Mouse (Mus musculus) ovary, postnatal 36 days (tissue): ENCODE measurements around the gene Olfr1141.

Experiments used
- DNase-seq: peaks from one replicate; pipeline ENCODE4 v3.0.0; 2022; ENCODE audit warnings: low spot score, mixed read lengths

Olfr1141 gene

DNA sequence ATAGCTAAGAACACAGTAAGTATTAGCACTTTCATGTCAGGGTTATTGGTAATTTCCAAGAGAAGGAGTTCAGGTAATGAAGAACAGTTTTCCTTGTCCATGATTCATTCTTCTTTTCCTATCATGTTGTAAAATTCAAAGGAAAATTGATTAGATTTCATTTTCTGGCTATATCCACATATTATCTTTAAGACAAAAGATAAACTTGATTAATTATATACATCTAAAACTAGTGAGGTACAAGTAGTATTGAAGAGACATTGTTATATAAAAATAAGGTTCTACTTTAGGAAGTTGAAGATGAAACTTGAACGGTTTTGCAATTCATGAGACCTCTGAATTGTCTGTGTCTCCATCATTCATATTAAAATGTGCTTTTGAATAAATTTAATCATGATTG is at the start of gene Olfr1141:
Gene Olfr1141, minus strand, starts transcription at position 101 of the 400 bp plus-strand sequence.
- DNase-seq = no peak

DNA sequence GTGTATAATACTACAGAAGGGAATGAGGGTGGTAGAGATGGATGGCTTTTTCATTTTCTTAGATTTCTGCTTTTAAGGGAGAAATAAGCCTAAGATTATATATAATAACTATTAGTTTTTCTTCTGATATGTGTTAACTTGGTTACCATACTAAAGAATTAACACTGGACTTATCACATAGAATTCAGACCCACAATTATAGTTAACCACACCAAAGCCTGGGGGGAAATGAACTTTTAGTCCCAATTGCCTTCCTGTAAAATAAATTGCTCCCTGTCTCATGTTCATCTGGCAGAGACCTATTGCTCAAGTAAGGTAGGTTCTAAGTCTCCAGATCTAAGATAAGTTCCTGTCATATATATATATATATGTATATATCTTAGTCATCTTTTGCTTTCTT is 46.5 kb upstream of the Olfr1141 start, which contains the start of gene Olfr1143:
Gene Olfr1143, plus strand, starts transcription at position 301 of the 400 bp plus-strand sequence.
- DNase-seq = no peak

DNA sequence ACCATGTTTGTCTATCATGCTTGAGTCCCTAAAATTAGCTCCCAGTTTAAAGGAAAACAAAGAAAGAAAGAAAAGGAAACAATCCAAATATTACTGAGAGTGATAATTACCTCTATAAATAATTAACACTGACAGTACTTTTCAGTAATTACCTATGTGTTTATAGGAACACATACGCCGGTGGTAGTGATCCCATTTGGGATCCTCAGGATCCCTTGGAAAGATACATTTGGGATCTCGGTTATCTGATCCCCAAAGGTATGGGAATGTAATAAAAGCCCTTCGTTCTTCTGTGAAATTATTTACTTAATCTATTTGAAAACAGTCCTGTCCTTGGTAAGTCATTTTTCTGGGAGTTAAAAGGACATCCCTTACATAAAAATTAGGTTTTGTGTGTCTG is 25.4 kb upstream of the Olfr1141 start, which contains the start of gene Olfr152:
Gene Olfr152, plus strand, starts transcription at position 301 of the 400 bp plus-strand sequence.
- no peak for DNase-seq

DNA sequence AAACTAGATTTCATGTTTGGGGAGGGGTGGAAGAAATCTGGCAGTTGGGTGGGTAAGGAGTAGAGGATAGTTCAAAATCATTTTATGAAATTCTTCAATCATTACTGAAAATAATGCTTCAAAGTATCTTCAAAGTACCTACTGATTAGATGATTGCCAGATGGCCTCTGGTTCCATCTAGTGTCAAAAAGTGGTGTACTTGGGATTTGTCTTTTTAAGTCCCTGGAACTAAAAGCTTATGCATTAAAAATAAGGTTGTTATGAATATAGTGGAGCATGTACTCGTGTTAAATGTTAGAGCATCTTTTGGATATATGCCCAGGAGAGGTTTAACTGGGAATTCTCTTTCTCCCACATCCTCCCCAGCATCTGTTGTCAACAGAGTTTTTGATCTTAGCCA is 22.4 kb upstream of the Olfr1141 start:
- DNase-seq = no peak

DNA sequence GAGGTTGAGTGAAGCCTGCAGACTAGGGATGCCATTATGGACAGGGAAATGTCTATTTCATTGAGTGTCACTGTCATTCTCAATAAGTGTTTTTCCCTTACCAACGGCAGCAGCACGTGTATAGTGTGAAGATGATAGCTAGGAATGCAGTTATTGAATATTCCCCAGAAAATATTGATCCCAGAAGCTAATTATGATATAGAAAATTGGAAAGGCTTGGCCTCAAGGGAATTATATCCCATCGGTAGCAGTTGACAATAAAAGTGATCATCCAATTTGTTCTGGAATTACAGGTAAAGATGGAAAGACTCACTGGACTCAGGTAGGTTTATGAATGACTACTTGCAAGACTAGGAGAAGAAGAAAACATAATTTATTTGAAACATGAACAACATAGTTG is 10.3 kb downstream of the Olfr1141 start, which contains the start of gene Olfr1140:
Gene Olfr1140, plus strand, starts transcription at position 301 of the 400 bp plus-strand sequence.
- DNase-seq = no peak

DNA sequence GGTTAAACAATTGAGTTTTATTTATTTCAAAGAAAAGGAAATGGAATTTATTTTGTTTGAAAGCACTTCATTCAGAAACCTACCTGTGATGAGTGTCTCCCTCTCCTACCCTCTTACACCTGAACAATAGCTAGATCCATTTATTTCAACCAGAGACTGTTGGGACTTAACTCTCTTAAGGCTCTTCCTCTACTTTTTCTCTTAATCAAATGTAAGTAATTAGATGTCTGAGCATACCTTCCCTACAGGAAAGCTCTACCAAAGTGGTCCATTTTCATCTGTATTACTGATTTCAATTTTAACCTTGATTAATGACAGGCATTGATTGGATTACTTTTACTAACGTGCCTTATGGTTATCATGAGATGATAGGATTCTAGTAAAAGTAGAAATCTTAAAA is 13.9 kb downstream of the Olfr1141 start, which contains the start of gene Olfr1138:
Gene Olfr1138, minus strand, starts transcription at position 101 of the 400 bp plus-strand sequence.
- DNase-seq = no peak

DNA sequence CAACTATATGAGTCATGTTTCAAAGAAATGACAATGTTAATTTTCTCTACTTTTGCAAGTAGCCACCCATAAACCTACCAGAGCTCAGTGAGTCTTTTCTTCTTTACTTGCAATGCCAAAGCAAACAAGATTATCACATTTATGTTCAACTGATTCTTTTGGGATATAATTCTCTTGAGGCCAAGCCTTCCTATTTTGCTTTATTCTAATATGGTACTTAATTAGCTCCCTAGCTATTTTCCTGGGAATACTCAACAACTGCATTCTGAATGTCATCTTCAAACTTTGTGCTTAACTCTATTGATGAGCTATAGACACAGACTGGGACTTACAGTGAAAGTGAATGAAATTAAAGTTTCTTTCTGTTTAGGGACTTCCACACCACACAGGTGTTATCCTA is 40.7 kb downstream of the Olfr1141 start, which contains the start of gene Olfr1137:
Gene Olfr1137, minus strand, starts transcription at position 101 of the 400 bp plus-strand sequence.
- no peak for DNase-seq
